Mouse (Mus musculus) kidney, adult 11 months (tissue): ENCODE results near the gene Camsap1.

ENCODE experiments used
- DNase-seq: peaks from one replicate; pipeline ENCODE4 v3.0.0; 2022

Gene Camsap1

DNA sequence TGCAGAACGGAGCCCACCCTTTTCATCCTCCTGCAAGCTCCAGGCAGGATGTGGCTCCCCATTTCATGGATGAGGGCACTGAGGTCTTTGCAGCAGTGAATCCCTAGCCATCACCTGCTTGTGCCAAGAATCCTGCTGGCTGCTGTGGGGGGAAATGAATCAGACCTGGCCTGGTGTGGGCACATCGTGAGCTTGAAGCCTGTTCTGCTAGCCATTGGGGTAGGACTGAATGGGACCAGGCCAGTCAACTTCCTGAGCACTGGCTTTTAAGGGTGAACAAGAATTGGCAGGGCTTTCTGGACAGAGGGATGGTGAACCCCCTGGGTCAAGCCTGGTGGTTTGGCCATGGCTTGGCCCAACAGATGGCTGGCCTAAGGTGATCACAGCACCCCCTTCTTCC is 104.6 kb downstream of the Camsap1 start:
- DNase-seq = no peak

DNA sequence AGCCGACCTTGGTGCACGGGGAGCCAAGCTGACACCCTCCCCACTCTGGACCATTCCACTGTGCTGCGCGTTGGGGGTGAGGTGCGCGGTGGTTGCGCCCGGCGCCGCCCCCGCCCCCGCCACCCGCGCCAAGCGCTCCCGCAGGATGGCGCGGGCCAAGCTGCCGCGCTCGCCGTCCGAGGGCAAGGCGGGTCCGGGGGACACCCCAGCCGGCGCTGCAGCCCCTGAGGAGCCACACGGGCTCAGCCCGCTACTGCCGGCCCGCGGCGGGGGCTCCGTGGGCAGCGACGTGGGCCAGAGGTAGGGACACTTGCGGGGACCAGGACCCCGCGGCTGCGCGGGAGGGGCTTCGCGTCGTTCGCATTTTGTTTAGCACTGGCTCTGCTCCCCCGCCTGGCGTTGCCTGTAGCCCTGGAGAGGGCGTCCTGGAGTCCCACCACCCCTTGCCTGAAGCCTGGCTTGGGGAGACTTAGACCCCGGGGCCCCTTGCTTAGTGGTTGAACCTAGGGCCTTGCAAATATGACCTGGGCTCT is 105.3 kb downstream of the Camsap1 start:
- DNase-seq = no peak

DNA sequence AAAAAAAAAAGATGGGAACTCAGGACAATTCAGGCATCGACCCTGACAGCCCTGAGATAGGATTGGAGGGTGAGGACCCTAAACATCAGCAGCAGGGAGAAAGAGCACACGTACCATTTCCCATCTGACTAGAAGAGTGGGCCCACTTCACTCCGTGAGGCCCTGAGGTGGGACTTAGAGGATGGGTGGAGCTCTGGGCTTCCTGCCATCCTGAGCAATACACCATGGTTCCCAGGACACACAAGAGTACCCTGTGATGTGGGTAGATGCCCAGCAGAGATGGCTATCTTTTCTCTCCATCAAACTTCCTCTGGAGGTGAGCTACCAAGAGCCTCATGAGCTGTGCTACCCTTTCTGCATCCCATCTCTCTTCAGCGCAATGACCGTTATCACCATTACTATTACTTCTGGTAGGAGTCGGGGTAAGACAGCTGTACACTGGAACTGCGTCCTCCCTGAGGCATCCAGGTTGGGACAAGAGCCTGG is 105.8 kb downstream of the Camsap1 start:
- DNase-seq = no peak
